Mouse (Mus musculus) CH12.LX (cell line): ENCODE measurements around the gene Pdcd1lg2. TPM values are rescaled to one million over a fixed set of nuclear protein-coding genes. Genes with fewer than 3 reads are reported as not detected.

ENCODE experiments used
- DNase-seq: peaks from one replicate; pipeline ENCODE4 v3.0.0-alpha.2; 2013; ENCODE audit errors: extremely low read depth
- H3K27ac ChIP-seq: 2 replicates; pipeline ENCODE4 v1.5.1; 2012; ENCODE audit warnings: low read depth, mild to moderate bottlenecking, control low read depth, moderate library complexity; ENCODE audit not compliant: insufficient read depth
- H3K27me3 ChIP-seq: replicated peaks from 2 replicates; pipeline ENCODE3; 2012; ENCODE audit warnings: inconsistent platforms
- H3K36me3 ChIP-seq, 2 experiments: replicated peaks in 1 of 2; 2 replicates each; pipeline versions ENCODE3 to v1.6.1; 2012; ENCODE audit warnings: inconsistent platforms in 1 of 2, low read length in 1 of 2, mild to moderate bottlenecking in 1 of 2, mixed read lengths in 1 of 2, moderate library complexity in 1 of 2; ENCODE audit not compliant: control insufficient read depth in 1 of 2, insufficient read depth in 1 of 2
- H3K4me1 ChIP-seq, 2 experiments: 2 replicates each; pipeline ENCODE4 v1.6.1; 2012; ENCODE audit warnings: inconsistent platforms in 1 of 2, moderate library complexity in 1 of 2; ENCODE audit not compliant: insufficient read depth in 2 of 2, control insufficient read depth in 1 of 2
- H3K4me2 ChIP-seq: 2 replicates; pipeline ENCODE4 v1.6.1; 2012; ENCODE audit warnings: low read depth, mild to moderate bottlenecking, control low read depth; ENCODE audit not compliant: poor library complexity, insufficient read depth, severe bottlenecking
- H3K4me3 ChIP-seq, 3 experiments: fragments of 150-350 bp in 1 of 3; sonication (generic) in 1 of 3; replicated peaks in 1 of 3; 2 replicates each; pipeline versions ENCODE3 to v1.5.1; 2011 to 2012; ENCODE audit warnings: low read depth in 2 of 3, low read length in 2 of 3, mild to moderate bottlenecking in 2 of 3, moderate library complexity in 2 of 3, control low read depth in 1 of 3, improper control_type of control experiment in 1 of 3, inconsistent platforms in 1 of 3, mixed read lengths in 1 of 3; ENCODE audit not compliant: poor library complexity in 1 of 3
- H3K79me2 ChIP-seq: replicated peaks from 2 replicates; pipeline ENCODE4 v1.6.1; 2012; ENCODE audit warnings: mild to moderate bottlenecking, moderate library complexity; ENCODE audit not compliant: control insufficient read depth, poor library complexity, insufficient read depth, severe bottlenecking; ENCODE audit errors: extremely low read depth
- H3K9ac ChIP-seq: 2 replicates; pipeline ENCODE4 v1.6.1; 2012; ENCODE audit warnings: low read depth, mild to moderate bottlenecking, control low read depth, moderate library complexity; ENCODE audit not compliant: insufficient read depth
- H3K9me3 ChIP-seq: replicated peaks from 2 replicates; pipeline ENCODE3; 2012; ENCODE audit warnings: low read length, inconsistent platforms, mixed read lengths
- CHD2 ChIP-seq: IDR thresholded peaks from 2 replicates; pipeline ENCODE4 v1.6.1; 2011; ENCODE audit warnings: low read length, improper control_type of control experiment
- ELF1 ChIP-seq: IDR thresholded peaks from 2 replicates; pipeline ENCODE4 v1.6.1; 2014; ENCODE audit warnings: low read depth, mild to moderate bottlenecking, inconsistent platforms, low read length, improper control_type of control experiment
- IRF4 ChIP-seq: IDR thresholded peaks from 2 replicates; pipeline ENCODE4 v1.6.1; 2014; ENCODE audit warnings: low read depth, mild to moderate bottlenecking, inconsistent platforms, low read length, improper control_type of control experiment
- JUN ChIP-seq: IDR thresholded peaks from 2 replicates; pipeline ENCODE4 v1.6.1; 2011; ENCODE audit warnings: low read depth, mild to moderate bottlenecking, low read length, improper control_type of control experiment, moderate library complexity; ENCODE audit not compliant: insufficient read depth
- JUND ChIP-seq: conservative IDR thresholded peaks from 2 replicates; pipeline ENCODE4 v1.6.1; 2011; ENCODE audit warnings: low read depth, low read length, improper control_type of control experiment
- MAFK ChIP-seq: IDR thresholded peaks from 2 replicates; pipeline ENCODE4 v1.6.1; 2011; ENCODE audit warnings: low read length, improper control_type of control experiment; ENCODE audit not compliant: insufficient replicate concordance
- MAX ChIP-seq: IDR thresholded peaks from 2 replicates; pipeline ENCODE4 v1.6.1; 2011; ENCODE audit warnings: low read length, improper control_type of control experiment
- MEF2A ChIP-seq: IDR thresholded peaks from 2 replicates; pipeline ENCODE4 v1.6.1; 2014; ENCODE audit warnings: low read depth, mild to moderate bottlenecking, inconsistent platforms, low read length, improper control_type of control experiment, borderline replicate concordance
- MYC ChIP-seq: IDR thresholded peaks from 2 replicates; pipeline ENCODE4 v1.6.1; 2011; ENCODE audit warnings: low read depth, mild to moderate bottlenecking, improper control_type of control experiment, low read length
- PAX5 ChIP-seq: IDR thresholded peaks from 2 replicates; pipeline ENCODE4 v1.6.1; 2012; ENCODE audit warnings: low read length, inconsistent platforms, mixed read lengths
- RAD21 ChIP-seq: IDR thresholded peaks from 2 replicates; pipeline ENCODE4 v1.6.1; 2011; ENCODE audit warnings: low read depth, mild to moderate bottlenecking, low read length, improper control_type of control experiment, moderate library complexity
- SIN3A ChIP-seq: IDR thresholded peaks from 2 replicates; pipeline ENCODE4 v1.6.1; 2012; ENCODE audit warnings: low read length, improper control_type of control experiment, inconsistent platforms
- SMC3 ChIP-seq: IDR thresholded peaks from 2 replicates; pipeline ENCODE4 v1.6.1; 2011; ENCODE audit warnings: low read depth, low read length, improper control_type of control experiment
- TBP ChIP-seq: conservative IDR thresholded peaks from 2 replicates; pipeline ENCODE4 v1.6.1; 2011; ENCODE audit warnings: low read depth, low read length, improper control_type of control experiment
- UBTF ChIP-seq: IDR thresholded peaks from 2 replicates; pipeline ENCODE4 v1.6.1; 2012; ENCODE audit warnings: low read depth, mild to moderate bottlenecking, inconsistent platforms, low read length, improper control_type of control experiment, moderate library complexity
- ZC3H11A ChIP-seq: IDR thresholded peaks from 2 replicates; pipeline ENCODE4 v1.6.1; 2012; ENCODE audit warnings: low read depth, mild to moderate bottlenecking, inconsistent platforms, low read length, improper control_type of control experiment
- ZKSCAN1 ChIP-seq: IDR thresholded peaks from 2 replicates; pipeline ENCODE4 v1.6.1; 2012; ENCODE audit warnings: low read depth, inconsistent platforms, low read length, improper control_type of control experiment, borderline replicate concordance
- dilution Hi-C: fragments of 300-500 bp; cut with MboI; formaldehyde crosslinking; loops from 2 replicates; pipeline ENCODE4 v1.14.3; 2020; ENCODE audit warnings: low sequenced_read_pairs; ENCODE audit not compliant: extremely low pct_unique_long_range_greater_than_20kb, extremely low pct_ligation_motif_present
- in situ Hi-C: fragments of 300-500 bp; cut with MboI; formaldehyde crosslinking; loops from 3 replicates; pipeline ENCODE4 v1.14.3; 2019; ENCODE audit warnings: low sequenced_read_pairs, low pct_ligation_motif_present, low pct_unique_long_range_greater_than_20kb, mixed read lengths
- polyA plus RNA-seq: library from polyadenylated mRNA; unstranded; fragments of >175 nt; gene quantifications from 2 replicates; pipeline ENCODE4 v1.2.1, GENCODE M21; 2012; ENCODE audit warnings: low read depth; ENCODE audit not compliant: insufficient read length
- total RNA-seq, 2 experiments: library from RNA; depleted of rRNA; stranded (reverse); fragments of 300-350 nt in 1 of 2; fragments of >200 nt in 1 of 2; gene quantifications; 2 replicates each; pipeline ENCODE4 v1.2.3; 2012 to 2014

The Pdcd1lg2 gene
- total and polyA plus RNA-seq, 3 experiments: 1.4 to 5.5 (median 1.7) TPM

DNA sequence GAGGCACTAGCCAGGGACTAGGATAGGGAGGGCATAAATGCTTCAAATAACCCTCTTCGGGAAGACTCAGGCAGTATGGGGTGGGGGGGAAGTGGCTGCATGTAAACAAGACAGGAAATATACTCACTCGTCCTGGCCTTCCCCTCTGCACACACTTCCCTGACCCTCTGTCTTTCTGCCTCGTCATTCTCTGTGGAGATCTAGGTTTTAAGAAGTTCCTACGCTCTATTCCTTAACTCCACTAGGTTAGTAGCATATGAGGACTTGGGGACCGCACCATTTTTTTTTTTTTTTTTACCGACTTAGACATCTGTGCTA, 77.3 kb downstream of the Pdcd1lg2 start:
- Histone ChIP-seq H3K9me3 (no peaks in the 10 kb centered on the region), H3K36me3 (no peaks in the 10 kb centered on the region), H3K4me2 (no peak overlapping the region), H3K27ac (no peak overlapping the region), H3K79me2 (no peaks in the 10 kb centered on the region), H3K27me3 (no peaks in the 10 kb centered on the region), H3K4me1 (peaks cover 13 to 64% of the 10 kb centered on the region in 2 experiments; a peak in 3 of 4 replicates), H3K4me3 (no peak overlapping the region), H3K9ac (no peak overlapping the region)
- TF ChIP-seq SMC3 (no peak), UBTF (no peak)
- no peak for DNase-seq
- dilution Hi-C loops: no loop called here
- in situ Hi-C loops: no loop called here

DNA sequence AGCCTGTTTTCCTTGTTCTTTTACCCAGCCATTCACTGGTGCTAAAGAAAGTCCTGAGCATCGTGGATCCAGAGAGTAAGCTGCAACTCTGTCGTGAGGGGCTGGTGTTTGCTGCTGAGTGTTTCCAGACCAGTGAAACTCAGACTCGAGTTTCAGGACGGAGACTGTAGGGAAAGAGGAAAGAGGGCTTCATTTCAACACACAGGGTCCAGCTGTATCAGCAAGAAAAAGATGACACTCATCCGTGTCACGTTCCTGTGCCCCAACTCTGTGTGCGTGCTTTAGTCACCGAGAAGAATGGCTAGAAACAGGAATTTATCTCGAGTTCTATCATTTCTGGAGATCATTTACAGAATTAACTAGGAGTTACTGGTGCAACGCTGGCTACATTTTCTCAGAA, 77.7 kb downstream of the Pdcd1lg2 start:
- Histone ChIP-seq H3K9ac (no peak overlapping the region), H3K27ac (no peak overlapping the region), H3K4me2 (no peak overlapping the region), H3K4me3 (no peak overlapping the region), H3K79me2 (no peaks in the 10 kb centered on the region), H3K9me3 (no peaks in the 10 kb centered on the region), H3K36me3 (no peaks in the 10 kb centered on the region), H3K4me1 (peaks cover 17 to 64% of the 10 kb centered on the region in 2 experiments; a peak in 3 of 4 replicates), H3K27me3 (no peaks in the 10 kb centered on the region)
- no peak for DNase-seq
- in situ Hi-C loops: no loop called here
- no peak for TF ChIP-seq CHD2
- TF ChIP-seq ZKSCAN1: no peak
- no peak for TF ChIP-seq MYC
- TF ChIP-seq MAFK: no peak
- TF ChIP-seq ELF1: no peak
- TF ChIP-seq ZC3H11A: no peak
- TF ChIP-seq JUND: no peak
- no peak for TF ChIP-seq TBP
- no peak for TF ChIP-seq MAX
- no peak for TF ChIP-seq IRF4
- no peak for TF ChIP-seq RAD21
- TF ChIP-seq JUN: no peak
- no peak for TF ChIP-seq MEF2A
- TF ChIP-seq PAX5: no peak
- TF ChIP-seq SIN3A: no peak
- dilution Hi-C loops: no loop called here
